Mouse (Mus musculus): ENCODE data around the gene Spout1.
A peak's percentile ranks its signal among the peaks of the same experiment; 100 is the strongest.
"Not testable (repeated sequence)": the region's sequence is repeated elsewhere in the genome, so short reads cannot be mapped to it uniquely, and the experiment has no call there.

The Spout1 gene

GRCm38 (mm10) chr2:30182424-30182823 is 4.2 kb upstream of the Spout1 start:
- no peak for DNase-seq (ENCODE audit: low read depth in 1 of 2, low spot score in 2 of 2)

GRCm38 (mm10) chr2:30178711-30179110 is 452 bp upstream of the Spout1 start:
- not testable (repeated sequence) for DNase-seq (ENCODE audit: low read depth in 1 of 2, low spot score in 2 of 2)

- no peak for DNase-seq (ENCODE audit: low read depth in 1 of 2, low spot score in 2 of 2)
Observed at GRCm38 (mm10) chr2:30176561-30176960, 1.7 kb downstream of the Spout1 start.

DNA sequence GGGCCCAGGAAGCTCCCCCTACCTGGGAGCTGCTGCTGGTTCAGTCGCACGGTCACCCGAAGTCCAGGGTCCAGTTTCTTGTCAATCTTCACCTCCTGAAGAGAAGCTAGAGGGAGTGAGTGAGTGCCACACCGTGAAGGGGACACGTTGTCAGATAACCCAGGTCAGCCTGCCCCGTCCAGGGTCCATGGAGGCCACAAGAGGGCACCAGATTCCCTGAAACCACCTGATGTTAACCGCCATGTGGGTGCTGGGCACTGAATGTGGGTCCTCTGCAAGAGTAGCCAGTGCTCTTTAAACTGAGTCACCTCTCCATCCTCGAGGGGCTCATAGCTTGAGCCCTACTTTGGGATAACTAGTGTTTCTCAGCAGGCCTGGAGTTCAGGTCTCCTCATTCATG is 2.4 kb downstream of the Spout1 start:
- no peak for DNase-seq (ENCODE audit: low read depth in 1 of 2, low spot score in 2 of 2)

- DNase-seq (ENCODE audit: low read depth in 1 of 2, low spot score in 2 of 2) = no peak
Observed at GRCm38 (mm10) chr2:30173541-30174240, 4.6 kb downstream of the Spout1 start.

GRCm38 (mm10) chr2:30171997-30172382 is 6.3 kb downstream of the Spout1 start:
- DNase-seq (ENCODE audit: low read depth in 1 of 2, low spot score in 2 of 2) = no peak

DNA sequence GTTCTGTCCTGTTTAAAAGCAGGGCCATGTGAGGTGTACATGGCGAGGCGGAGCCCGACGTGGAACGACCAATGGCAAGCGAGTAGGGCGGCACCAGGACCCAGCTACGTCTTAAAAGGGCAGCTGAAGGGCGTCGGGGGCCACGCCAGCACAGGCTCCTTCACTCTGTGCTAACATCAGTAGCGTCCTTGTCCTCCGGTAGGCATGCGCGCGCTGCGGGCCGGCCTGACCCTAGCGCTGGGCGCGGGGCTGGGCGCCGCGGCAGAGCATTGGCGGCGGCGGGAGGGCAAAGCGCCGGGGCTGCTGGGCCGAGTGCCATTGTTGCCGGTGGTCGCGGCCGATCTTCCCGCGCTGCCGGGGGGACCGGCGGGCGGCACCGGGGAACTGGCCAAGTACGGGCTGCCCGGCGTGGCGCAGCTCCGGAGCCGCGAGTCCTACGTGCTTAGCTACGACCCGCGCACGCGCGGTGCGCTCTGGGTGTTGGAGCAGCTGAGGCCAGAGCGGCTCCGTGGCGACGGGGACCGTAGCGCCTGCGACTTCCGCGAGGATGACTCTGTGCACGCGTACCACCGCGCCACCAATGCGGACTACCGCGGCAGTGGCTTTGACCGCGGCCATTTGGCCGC is 6.8 kb downstream of the Spout1 start, which contains the start of gene Endog:
Endog (plus strand) TSS at position 123 of the 626 bp plus-strand sequence.
- peak; percentile 21 to 54 for DNase-seq (ENCODE audit: low read depth in 1 of 2, low spot score in 2 of 2)

DNA sequence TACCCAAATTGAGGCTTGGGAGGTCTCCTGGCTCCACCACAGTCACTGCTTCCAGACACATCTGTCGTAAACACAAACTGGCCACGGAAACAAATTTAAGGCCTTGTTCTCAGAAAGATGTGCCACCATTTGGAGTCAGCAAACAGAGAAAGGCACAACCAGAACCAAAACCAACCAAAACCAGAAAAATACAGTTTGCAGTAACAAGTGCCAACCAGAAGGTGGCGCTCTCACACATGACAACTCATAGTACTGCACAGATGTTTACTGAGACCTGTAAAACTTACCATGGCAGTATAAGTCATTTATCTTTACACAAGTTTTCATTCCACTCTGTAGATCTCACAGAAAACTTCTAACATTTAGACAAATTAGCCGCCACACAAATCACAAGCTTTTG is 11.6 kb downstream of the Spout1 start:
- no peak for DNase-seq (ENCODE audit: low read depth in 1 of 2, low spot score in 2 of 2)

- DNase-seq (ENCODE audit: low read depth in 1 of 2, low spot score in 2 of 2) = no peak
Observed at GRCm38 (mm10) chr2:30164340-30164932, 13.8 kb downstream of the Spout1 start.

- DNase-seq (ENCODE audit: low read depth in 1 of 2, low spot score in 2 of 2) = no peak
Observed at GRCm38 (mm10) chr2:30161809-30162208, 16.4 kb downstream of the Spout1 start.

GRCm38 (mm10) chr2:30159871-30160270 is 18.4 kb downstream of the Spout1 start:
- not testable (repeated sequence) for DNase-seq (ENCODE audit: low read depth in 1 of 2, low spot score in 2 of 2)

DNA sequence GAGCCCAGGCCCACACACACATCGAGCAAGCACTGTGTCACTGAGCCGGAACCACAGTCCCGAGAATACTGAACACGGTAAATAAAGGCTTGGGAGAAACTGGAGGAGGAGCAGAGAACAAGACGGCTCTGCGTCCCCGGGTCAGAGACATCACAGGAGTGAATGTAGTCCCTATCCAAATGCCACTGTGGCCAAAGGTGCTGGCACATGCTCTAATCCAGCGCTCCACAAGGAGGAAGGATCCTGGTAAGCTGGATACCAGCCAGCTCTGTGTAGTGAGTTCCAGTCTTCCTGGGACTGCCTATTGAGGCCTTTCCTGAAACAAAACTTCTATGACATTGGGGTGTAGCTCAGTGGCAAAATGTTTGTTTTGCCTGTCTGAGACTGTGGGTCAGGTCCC is 25.6 kb downstream of the Spout1 start:
- DNase-seq (ENCODE audit: low read depth in 1 of 2, low spot score in 2 of 2) = no peak

GRCm38 (mm10) chr2:30151840-30152239 is 26.4 kb downstream of the Spout1 start:
- DNase-seq (ENCODE audit: low read depth in 1 of 2, low spot score in 2 of 2) = no peak

GRCm38 (mm10) chr2:30147466-30147865 is 30.8 kb downstream of the Spout1 start:
- no peak for DNase-seq (ENCODE audit: low read depth in 1 of 2, low spot score in 2 of 2)

- DNase-seq (ENCODE audit: low read depth in 1 of 2, low spot score in 2 of 2) = no peak
Observed at GRCm38 (mm10) chr2:30144436-30144835, 33.8 kb downstream of the Spout1 start.

- not testable (repeated sequence) for DNase-seq (ENCODE audit: low read depth in 1 of 2, low spot score in 2 of 2)
Observed at GRCm38 (mm10) chr2:30140021-30140420, 38.2 kb downstream of the Spout1 start.

GRCm38 (mm10) chr2:30136458-30136857 is 41.8 kb downstream of the Spout1 start:
- DNase-seq (ENCODE audit: low read depth in 1 of 2, low spot score in 2 of 2) = no peak

DNA sequence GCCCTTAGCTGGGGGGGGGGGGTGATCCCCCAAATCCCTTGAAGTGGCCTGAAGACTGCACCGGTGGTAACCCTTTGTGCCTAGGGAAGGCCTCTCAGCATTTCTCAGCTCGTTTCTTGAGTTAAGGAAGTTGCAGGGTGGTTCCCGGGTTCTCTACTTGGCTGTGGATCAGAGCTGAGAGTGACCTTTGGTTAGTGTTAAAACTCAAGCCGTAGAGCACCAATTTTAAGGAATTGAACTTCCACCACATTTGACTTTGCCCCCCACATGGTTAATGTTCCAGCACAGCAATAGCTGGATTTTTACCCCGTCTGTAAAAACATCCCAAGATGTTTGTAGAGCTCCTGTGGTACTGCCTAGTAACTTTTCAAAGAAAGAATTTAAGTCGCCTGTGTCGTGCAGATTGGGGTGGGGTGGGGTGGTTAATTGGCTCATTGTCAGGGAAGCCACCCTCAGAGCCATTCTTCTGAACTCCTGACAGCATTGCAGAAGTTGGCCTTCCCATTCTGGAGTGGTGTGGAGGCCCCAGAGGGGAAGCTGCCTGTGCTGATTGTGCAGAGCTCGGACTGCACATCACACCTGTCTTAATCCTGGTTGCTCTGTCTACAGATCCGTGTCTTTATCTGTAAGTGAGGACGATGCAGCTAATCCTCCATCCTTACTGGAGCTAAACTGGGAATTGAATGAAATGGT is 43.2 kb downstream of the Spout1 start:
- DNase-seq (ENCODE audit: low read depth in 1 of 2, low spot score in 2 of 2) = no peak

DNA sequence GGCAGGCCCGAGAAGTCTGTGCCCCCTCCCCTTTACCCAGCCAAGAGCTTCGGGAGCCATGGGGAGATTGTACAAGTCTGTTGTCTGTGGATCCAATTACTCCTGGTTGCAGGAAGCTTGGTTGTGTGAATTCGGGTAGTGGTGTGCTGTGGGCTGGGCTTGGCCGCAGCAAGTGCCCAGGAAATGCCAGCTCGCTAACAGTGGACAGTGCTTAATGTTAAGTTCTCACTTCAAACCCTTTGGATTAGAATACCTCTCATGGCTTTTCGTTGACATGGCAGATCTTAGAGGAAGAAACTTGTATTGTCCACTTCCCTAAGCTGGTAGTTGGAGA is 43.9 kb downstream of the Spout1 start:
- no peak for DNase-seq (ENCODE audit: low read depth in 1 of 2, low spot score in 2 of 2)

- peak; percentile 96 to 99 for DNase-seq (ENCODE audit: low read depth in 1 of 2, low spot score in 2 of 2)
Observed at GRCm38 (mm10) chr2:30133613-30134377, 44.5 kb downstream of the Spout1 start, which contains the start of gene Tbc1d13. Tbc1d13 (plus strand) TSS chr2:30133746.
